Mouse (Mus musculus) lung, adult 2 months (tissue): ENCODE data around the gene Kcne2.

ENCODE experiments used
- CTCF ChIP-seq: fragments of 200-500 bp; IDR thresholded peaks from 2 replicates; pipeline ENCODE4 v1.5.1; 2011; ENCODE audit warnings: mild to moderate bottlenecking, low read length, control low read depth; ENCODE audit not compliant: insufficient read depth
- POLR2A ChIP-seq: fragments of 200-500 bp; IDR thresholded peaks from 2 replicates; pipeline ENCODE4 v1.6.1; 2011; ENCODE audit warnings: low read depth, mild to moderate bottlenecking, control low read depth, low read length, borderline replicate concordance; ENCODE audit errors: extremely low read depth

- TF ChIP-seq CTCF (no peak), POLR2A (no peak)
Measured at GRCm38 (mm10) chr16:92245909-92246308, 46.3 kb upstream of the Kcne2 start.
